Mouse (Mus musculus): Measurements from ENCODE around the gene Srarp. TPM values are rescaled to one million over a fixed set of nuclear protein-coding genes. Genes with fewer than 3 reads are reported as not detected.

Gene Srarp
- polyA plus RNA-seq, 1 experiment from 2014 or later = 0.35 TPM

DNA sequence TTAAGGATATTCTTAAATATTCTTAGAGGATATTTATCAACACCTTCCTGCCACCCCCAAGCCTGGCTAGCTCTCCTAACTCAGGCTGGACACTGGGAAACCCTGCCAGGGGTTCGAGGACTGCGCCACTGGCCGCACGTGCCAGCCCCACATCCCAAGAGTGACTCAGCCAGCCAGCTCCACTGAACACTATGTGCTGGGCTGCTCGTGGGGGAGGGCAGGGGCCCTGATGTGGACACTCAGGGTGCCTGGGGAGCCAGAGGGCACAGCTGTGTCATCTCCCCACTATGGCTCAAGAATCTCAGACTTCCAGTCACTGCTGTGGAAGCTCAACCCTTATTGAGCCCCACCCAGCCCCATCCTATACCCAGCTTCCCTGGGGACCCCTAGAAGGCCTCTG, 12.6 kb downstream of the Srarp start:
- no peak for ATAC-seq
- Histone ChIP-seq H3K27me3 (replicated peaks; ENCODE audit: control insufficient read depth, insufficient read depth, low read length) (no peaks in the 10 kb centered on the region), H3K36me3 (ENCODE audit: control insufficient read depth, insufficient read depth, low read length) (no peaks in the 10 kb centered on the region), H3K9ac (ENCODE audit: low read depth, low read length) (no peak overlapping the region), H3K4me3 (ENCODE audit: low read length) (no peak overlapping the region), H3K27ac (ENCODE audit: low read depth, low read length) (no peak overlapping the region), H3K9me3 (ENCODE audit: control insufficient read depth, low read length) (no peaks in the 10 kb centered on the region), H3K4me1 (ENCODE audit: control insufficient read depth, insufficient read depth, low read depth, low read length) (peaks cover 14% of the 10 kb centered on the region), H3K4me2 (ENCODE audit: low read length) (no peak overlapping the region)
- 77% methylated on average over 5 of the region's 5 CpGs for WGBS

- no peaks in the 10 kb centered on the region for H3K27me3 ChIP-seq (replicated peaks; ENCODE audit: control insufficient read depth, insufficient read depth, low read length)
- H3K9me3 ChIP-seq (ENCODE audit: control insufficient read depth, low read length) = no peaks in the 10 kb centered on the region
- peaks cover 14% of the 10 kb centered on the region for H3K4me1 ChIP-seq (ENCODE audit: control insufficient read depth, insufficient read depth, low read depth, low read length)
- no peak overlapping the region for H3K27ac ChIP-seq (ENCODE audit: low read depth, low read length)
- WGBS = 89% methylated on average over 5 of the region's 5 CpGs
- H3K4me3 ChIP-seq (ENCODE audit: low read length) = no peak overlapping the region
- H3K4me2 ChIP-seq (ENCODE audit: low read length) = no peak overlapping the region
- H3K36me3 ChIP-seq (ENCODE audit: control insufficient read depth, insufficient read depth, low read length) = no peaks in the 10 kb centered on the region
- no peak for ATAC-seq
- no peak overlapping the region for H3K9ac ChIP-seq (ENCODE audit: low read depth, low read length)
These were observed 13.1 kb downstream of the Srarp start for GRCm38 (mm10) chr4:141422841-141423240.

GRCm38 (mm10) chr4:141421423-141421822, 14.5 kb downstream of the Srarp start:
- 48% methylated on average over 14 of the region's 14 CpGs for WGBS
- Histone ChIP-seq H3K4me2 (ENCODE audit: low read length) (no peak overlapping the region), H3K4me3 (ENCODE audit: low read length) (no peak overlapping the region), H3K27me3 (replicated peaks; ENCODE audit: control insufficient read depth, insufficient read depth, low read length) (no peaks in the 10 kb centered on the region), H3K9me3 (ENCODE audit: control insufficient read depth, low read length) (no peaks in the 10 kb centered on the region), H3K9ac (ENCODE audit: low read depth, low read length) (no peak overlapping the region), H3K4me1 (ENCODE audit: control insufficient read depth, insufficient read depth, low read depth, low read length) (peaks cover 12% of the 10 kb centered on the region), H3K36me3 (ENCODE audit: control insufficient read depth, insufficient read depth, low read length) (no peaks in the 10 kb centered on the region), H3K27ac (ENCODE audit: low read depth, low read length) (no peak overlapping the region)
- ATAC-seq = no peak

DNA sequence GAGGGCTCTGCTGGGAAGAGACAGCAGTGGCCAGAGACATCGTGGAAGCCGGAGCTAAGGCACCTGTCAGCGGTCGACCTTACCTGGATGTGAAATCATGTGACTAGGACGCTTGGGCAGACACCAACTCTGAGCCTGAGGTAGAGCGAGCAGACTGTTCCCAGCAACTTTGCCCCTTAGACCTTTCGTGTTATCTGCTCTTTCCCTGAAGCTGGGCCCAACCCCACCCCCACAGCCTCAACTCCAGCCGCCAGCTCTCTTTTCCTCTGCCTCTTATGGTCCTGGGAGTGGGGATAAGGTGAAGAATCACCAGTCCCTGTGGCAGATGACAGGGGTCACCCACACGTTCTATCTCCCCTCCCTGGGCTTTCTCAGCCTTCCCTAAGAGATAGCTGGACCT, 15.0 kb downstream of the Srarp start:
- peaks cover 8% of the 10 kb centered on the region for H3K4me1 ChIP-seq (ENCODE audit: control insufficient read depth, insufficient read depth, low read depth, low read length)
- 64% methylated on average over 9 of the region's 9 CpGs for WGBS
- no peak overlapping the region for H3K4me2 ChIP-seq (ENCODE audit: low read length)
- no peak overlapping the region for H3K4me3 ChIP-seq (ENCODE audit: low read length)
- H3K9ac ChIP-seq (ENCODE audit: low read depth, low read length) = no peak overlapping the region
- no peak for ATAC-seq
- no peaks in the 10 kb centered on the region for H3K36me3 ChIP-seq (ENCODE audit: control insufficient read depth, insufficient read depth, low read length)
- H3K27me3 ChIP-seq (replicated peaks; ENCODE audit: control insufficient read depth, insufficient read depth, low read length) = no peaks in the 10 kb centered on the region
- no peaks in the 10 kb centered on the region for H3K9me3 ChIP-seq (ENCODE audit: control insufficient read depth, low read length)
- no peak overlapping the region for H3K27ac ChIP-seq (ENCODE audit: low read depth, low read length)

GRCm38 (mm10) chr4:141420192-141420829, 15.6 kb downstream of the Srarp start, which contains the start of gene Hspb7:
Hspb7 (plus strand) TSS chr4:141420779.
- 63% methylated on average over 9 of the region's 9 CpGs for WGBS

GRCm38 (mm10) chr4:141419398-141420191, 16.3 kb downstream of the Srarp start:
- ATAC-seq = no peak
- Histone ChIP-seq H3K9me3 (ENCODE audit: control insufficient read depth, low read length) (no peaks in the 10 kb centered on the region), H3K27me3 (replicated peaks; ENCODE audit: control insufficient read depth, insufficient read depth, low read length) (no peaks in the 10 kb centered on the region), H3K9ac (ENCODE audit: low read depth, low read length) (no peak overlapping the region), H3K27ac (ENCODE audit: low read depth, low read length) (no peak overlapping the region), H3K4me1 (ENCODE audit: control insufficient read depth, insufficient read depth, low read depth, low read length) (no peaks in the 10 kb centered on the region), H3K4me2 (ENCODE audit: low read length) (no peak overlapping the region), H3K36me3 (ENCODE audit: control insufficient read depth, insufficient read depth, low read length) (no peaks in the 10 kb centered on the region), H3K4me3 (ENCODE audit: low read length) (no peak overlapping the region)
- 65% methylated on average over 27 of the region's 27 CpGs for WGBS

More at GRCm38 (mm10) chr4:141420192-141420829, 15.6 kb downstream of the Srarp start, which contains the start of gene Hspb7:
- Histone ChIP-seq H3K9me3 (ENCODE audit: control insufficient read depth, low read length) (no peaks in the 10 kb centered on the region), H3K27ac (ENCODE audit: low read depth, low read length) (no peak within 1 kb of the TSS), H3K27me3 (replicated peaks; ENCODE audit: control insufficient read depth, insufficient read depth, low read length) (no peaks in the 10 kb centered on the region), H3K4me3 (ENCODE audit: low read length) (no peak within 1 kb of the TSS), H3K4me1 (ENCODE audit: control insufficient read depth, insufficient read depth, low read depth, low read length) (peaks cover 3% of the 10 kb centered on the region; the same call in 1 of the 2 replicates), H3K36me3 (ENCODE audit: control insufficient read depth, insufficient read depth, low read length) (no peaks in the 10 kb centered on the region), H3K9ac (ENCODE audit: low read depth, low read length) (no peak within 1 kb of the TSS), H3K4me2 (ENCODE audit: low read length) (no peak within 1 kb of the TSS)
- no peak for ATAC-seq

- H3K4me3 ChIP-seq (ENCODE audit: low read length) = no peak within 1 kb of the TSS
- H3K4me1 ChIP-seq (ENCODE audit: control insufficient read depth, insufficient read depth, low read depth, low read length) = no peaks in the 10 kb centered on the region
- WGBS = 67% methylated on average over 7 of the region's 7 CpGs
- H3K27me3 ChIP-seq (replicated peaks; ENCODE audit: control insufficient read depth, insufficient read depth, low read length) = no peaks in the 10 kb centered on the region
- ATAC-seq = no peak
- H3K9ac ChIP-seq (ENCODE audit: low read depth, low read length) = no peak within 1 kb of the TSS
- H3K4me2 ChIP-seq (ENCODE audit: low read length) = no peak within 1 kb of the TSS
- no peak within 1 kb of the TSS for H3K27ac ChIP-seq (ENCODE audit: low read depth, low read length)
- H3K36me3 ChIP-seq (ENCODE audit: control insufficient read depth, insufficient read depth, low read length) = no peaks in the 10 kb centered on the region
- H3K9me3 ChIP-seq (ENCODE audit: control insufficient read depth, low read length) = no peaks in the 10 kb centered on the region
These were observed 20.0 kb downstream of the Srarp start, which contains the start of gene Clcnkb for GRCm38 (mm10) chr4:141415924-141416323. Clcnkb (minus strand) TSS chr4:141416014.

DNA sequence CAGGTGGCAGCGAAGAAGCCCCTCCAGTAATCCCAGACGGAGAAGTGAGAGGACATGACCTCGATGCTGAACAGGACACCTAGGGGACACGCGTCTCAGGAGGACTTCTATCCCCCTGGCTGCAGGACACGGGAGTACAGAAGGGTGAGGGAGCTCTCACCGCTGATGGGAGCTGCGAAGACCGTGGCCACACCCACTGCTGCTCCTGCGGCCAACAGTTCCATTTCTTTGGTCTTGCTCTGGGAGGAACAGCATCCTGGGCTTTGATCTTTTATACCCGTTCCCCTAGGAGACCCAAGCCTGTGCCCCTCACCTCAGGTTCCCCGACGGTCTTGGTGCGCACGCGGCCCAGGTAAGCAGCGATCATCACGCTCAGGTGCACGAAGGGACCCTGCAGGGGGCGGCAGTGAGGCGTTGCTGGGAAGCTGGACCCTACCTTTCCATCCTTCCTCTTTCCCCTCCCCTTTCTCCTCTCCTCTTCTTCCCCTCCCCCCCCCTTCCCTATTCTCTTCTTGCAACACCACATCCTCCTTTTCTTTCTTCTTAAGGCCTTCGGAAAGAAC, 24.4 kb downstream of the Srarp start:
- Histone ChIP-seq H3K27me3 (replicated peaks; ENCODE audit: control insufficient read depth, insufficient read depth, low read length) (no peaks in the 10 kb centered on the region), H3K36me3 (ENCODE audit: control insufficient read depth, insufficient read depth, low read length) (no peaks in the 10 kb centered on the region), H3K9ac (ENCODE audit: low read depth, low read length) (no peak overlapping the region), H3K4me3 (ENCODE audit: low read length) (no peak overlapping the region), H3K27ac (ENCODE audit: low read depth, low read length) (no peak overlapping the region), H3K4me2 (ENCODE audit: low read length) (no peak overlapping the region), H3K9me3 (ENCODE audit: control insufficient read depth, low read length) (no peaks in the 10 kb centered on the region), H3K4me1 (ENCODE audit: control insufficient read depth, insufficient read depth, low read depth, low read length) (no peaks in the 10 kb centered on the region)
- 19% methylated on average over 22 of the region's 22 CpGs for WGBS
- no peak for ATAC-seq

- WGBS = 93% methylated on average over 3 of the region's 3 CpGs
- H3K9ac ChIP-seq (ENCODE audit: low read depth, low read length) = no peak overlapping the region
- H3K27me3 ChIP-seq (replicated peaks; ENCODE audit: control insufficient read depth, insufficient read depth, low read length) = 0 out of 2 replicates have a peak, but pooled peaks cover 2% of the 10 kb centered on the region
- H3K4me2 ChIP-seq (ENCODE audit: low read length) = no peak overlapping the region
- no peak overlapping the region for H3K27ac ChIP-seq (ENCODE audit: low read depth, low read length)
- H3K4me3 ChIP-seq (ENCODE audit: low read length) = no peak overlapping the region
- no peaks in the 10 kb centered on the region for H3K4me1 ChIP-seq (ENCODE audit: control insufficient read depth, insufficient read depth, low read depth, low read length)
- no peaks in the 10 kb centered on the region for H3K9me3 ChIP-seq (ENCODE audit: control insufficient read depth, low read length)
- no peak for ATAC-seq
- H3K36me3 ChIP-seq (ENCODE audit: control insufficient read depth, insufficient read depth, low read length) = no peaks in the 10 kb centered on the region
These were observed 27.3 kb downstream of the Srarp start for GRCm38 (mm10) chr4:141408577-141408976.
